Mouse (Mus musculus) liver, embryonic 14.5 days (tissue): Measurements from ENCODE around the gene Dusp15. TPM values are rescaled to one million over a fixed set of nuclear protein-coding genes. Genes with fewer than 3 reads are reported as not detected.
A peak's percentile ranks its signal among the peaks of the same experiment; 100 is the strongest.

Experiments
- ATAC-seq: fragments of 200-750 bp; cut with Nextera tagmentation; 2 replicates; pipeline ENCODE4 v1.8.0; 2017; ENCODE audit warnings: moderate number of reproducible peaks, mild to moderate bottlenecking, moderate library complexity; ENCODE audit not compliant: insufficient read depth
- DNase-seq, 3 experiments: peaks; one replicate each; pipeline ENCODE4 v3.0.0-alpha.2; 2012 to 2013; ENCODE audit warnings: low read depth in 3 of 3, low spot score in 3 of 3
- H3K27ac ChIP-seq: fragments of 300-500 bp; sonication (generic); 2 replicates; pipeline ENCODE4 v1.5.1; 2014; ENCODE audit warnings: moderate library complexity, mild to moderate bottlenecking, control low read depth, inconsistent platforms
- H3K27me3 ChIP-seq: fragments of 300-500 bp; sonication (generic); 2 replicates; pipeline ENCODE4 v1.6.1; 2014; ENCODE audit warnings: mild to moderate bottlenecking, low read length, moderate library complexity; ENCODE audit not compliant: control insufficient read depth, insufficient read depth
- H3K36me3 ChIP-seq: fragments of 300-500 bp; sonication (generic); replicated peaks from 2 replicates; pipeline ENCODE4 v1.6.1; 2014; ENCODE audit warnings: low read depth; ENCODE audit not compliant: control insufficient read depth, insufficient read depth
- H3K4me1 ChIP-seq, 2 experiments: fragments of 200-500 bp in 1 of 2; fragments of 300-500 bp in 1 of 2; sonication (generic) in 1 of 2; replicated peaks; 2 replicates each; pipeline ENCODE4 v1.6.1; 2012 to 2014; ENCODE audit warnings: antibody characterized with exemption in 1 of 2, inconsistent platforms in 1 of 2, low read length in 1 of 2; ENCODE audit not compliant: control insufficient read depth in 2 of 2, insufficient read depth in 2 of 2
- H3K4me2 ChIP-seq: fragments of 300-500 bp; sonication (generic); 2 replicates; pipeline ENCODE4 v1.6.1; 2014; ENCODE audit warnings: low read depth, mild to moderate bottlenecking, control low read depth, moderate library complexity
- H3K4me3 ChIP-seq, 2 experiments: fragments of 200-500 bp in 1 of 2; fragments of 300-500 bp in 1 of 2; sonication (generic) in 1 of 2; 2 replicates each; pipeline ENCODE4 v1.5.1; 2012 to 2014; ENCODE audit warnings: low read depth in 2 of 2, low read length in 2 of 2, mild to moderate bottlenecking in 2 of 2, control low read depth in 1 of 2, inconsistent platforms in 1 of 2, moderate library complexity in 1 of 2; ENCODE audit not compliant: insufficient read depth in 1 of 2
- H3K9ac ChIP-seq: fragments of 300-500 bp; sonication (generic); replicated peaks from 2 replicates; pipeline ENCODE4 v1.6.1; 2014; ENCODE audit warnings: mild to moderate bottlenecking, control low read depth, moderate library complexity
- H3K9me3 ChIP-seq: fragments of 300-500 bp; sonication (generic); 2 replicates; pipeline ENCODE4 v1.6.1; 2016; ENCODE audit warnings: low read length, mixed read lengths; ENCODE audit not compliant: control insufficient read depth
- CTCF ChIP-seq: IDR thresholded peaks from 2 replicates; pipeline ENCODE4 v1.5.1; 2016; ENCODE audit warnings: antibody characterized with exemption, low read depth, control low read depth
- EP300 ChIP-seq: IDR thresholded peaks from 2 replicates; pipeline ENCODE4 v1.6.1; 2016; ENCODE audit warnings: antibody characterized with exemption, low read depth
- WGBS: fragments of 180-500 bp; shearing (Covaris S2); extraction: QIAGEN DNeasy Blood & Tissue Kit; methylation state at CpG from one replicate; pipeline ENCODE4 v1.1.7; 2014; ENCODE audit not compliant: insufficient replicate concordance; 5-methylcytosine and 5-hydroxymethylcytosine counted together
- polyA plus RNA-seq, 2 experiments: library from polyadenylated mRNA; depleted of rRNA in 1 of 2; stranded (reverse) in 1 of 2; unstranded in 1 of 2; fragments of >200 nt; fragmentation: Nextera tagmentation in 1 of 2; extraction: Ambion mirVana in 1 of 2; gene quantifications; 2 replicates each; pipeline versions ENCODE4 v1.2.1 to v1.2.3; 2012 to 2014

The Dusp15 gene
- polyA plus RNA-seq, 2 experiments, result 0.02 TPM; not detected in 1

DNA sequence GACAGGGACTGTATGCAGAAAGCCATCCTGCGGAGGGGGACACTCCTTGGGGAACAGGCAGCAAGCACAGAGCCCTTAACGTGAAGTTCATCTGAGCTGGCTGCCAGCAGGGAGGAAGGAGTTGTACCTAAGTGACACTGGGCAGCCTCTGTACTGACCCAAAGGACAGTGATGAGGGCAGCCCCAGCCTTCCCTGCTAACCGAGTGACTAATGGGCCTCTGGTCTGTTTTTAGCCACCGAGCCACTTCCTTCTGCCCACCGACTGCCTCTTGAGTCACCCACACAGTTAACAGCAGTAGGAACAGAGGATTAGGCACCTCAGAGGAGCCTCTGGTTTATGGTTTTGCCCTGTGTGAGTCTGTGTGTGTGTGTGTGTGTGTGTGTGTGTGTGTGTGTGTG, 24.1 kb downstream of the Dusp15 start:
- Histone ChIP-seq H3K9me3 (no peaks in the 10 kb centered on the region), H3K27ac (no peak overlapping the region), H3K9ac (no peak overlapping the region), H3K4me2 (no peak overlapping the region), H3K4me3 (no peak overlapping the region), H3K36me3 (no peaks in the 10 kb centered on the region), H3K27me3 (no peaks in the 10 kb centered on the region), H3K4me1 (peaks cover 0 to 5% of the 10 kb centered on the region in 2 experiments; a peak in 1 of 4 replicates)
- DNase-seq (no peak), ATAC-seq (no peak)
- 15% methylated on average over 5 of the region's 5 CpGs for WGBS
- TF ChIP-seq EP300 (no peak), CTCF (no peak)

- WGBS, result 31% methylated on average over 9 of the region's 9 CpGs
- no peak for TF ChIP-seq EP300
- no peak for TF ChIP-seq CTCF
- Histone ChIP-seq H3K27ac (no peak overlapping the region), H3K9ac (no peak overlapping the region), H3K9me3 (no peaks in the 10 kb centered on the region), H3K4me3 (no peak overlapping the region), H3K36me3 (no peaks in the 10 kb centered on the region), H3K4me2 (no peak overlapping the region), H3K4me1 (peaks cover 0 to 5% of the 10 kb centered on the region in 2 experiments; a peak in 1 of 4 replicates), H3K27me3 (no peaks in the 10 kb centered on the region)
- ATAC-seq (no peak), DNase-seq (no peak)
Observed at GRCm38 (mm10) chr2:152926896-152927295, 24.6 kb downstream of the Dusp15 start.

DNA sequence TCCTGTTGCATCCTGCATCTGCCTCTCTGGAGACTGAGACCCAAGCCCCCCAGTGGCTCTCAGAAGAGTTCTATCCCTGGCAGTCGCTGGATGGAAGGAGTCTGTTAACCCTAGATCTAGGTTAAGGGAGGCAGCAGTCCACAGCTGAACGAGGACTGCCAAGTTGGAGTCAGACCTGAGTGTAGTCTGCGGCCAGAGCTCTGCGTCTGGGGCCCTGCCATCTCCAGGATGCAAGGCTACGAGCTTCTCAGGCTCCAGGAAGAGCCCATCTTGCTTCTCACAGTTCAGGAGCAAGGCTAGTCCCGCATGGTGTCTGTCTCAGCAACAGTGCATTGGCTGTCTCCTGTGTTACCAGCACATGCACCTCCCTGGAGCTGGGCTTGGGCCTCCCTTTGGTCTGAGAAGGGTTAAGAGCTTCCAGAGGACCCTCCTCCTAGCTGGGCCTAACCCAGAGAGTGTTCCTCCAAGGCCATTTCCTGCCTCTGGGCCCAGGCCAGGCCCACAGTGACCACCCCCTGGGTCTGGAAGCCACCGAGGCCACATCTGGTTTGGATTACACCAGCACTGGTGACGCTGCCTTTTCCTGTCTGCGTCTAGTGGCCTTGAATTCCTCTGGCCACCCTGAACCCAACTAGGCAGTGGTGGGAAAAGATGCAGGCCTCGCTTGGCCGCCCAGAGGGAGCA, 26.2 kb downstream of the Dusp15 start:
- no peaks in the 10 kb centered on the region for H3K27me3 ChIP-seq
- TF ChIP-seq CTCF, result no peak
- TF ChIP-seq EP300, result no peak
- ATAC-seq (peak; percentile 43; the same call in 1 of the 2 replicates), DNase-seq (no peak)
- no peak overlapping the region for H3K4me3 ChIP-seq
- WGBS, result 42% methylated on average over 11 of the region's 11 CpGs
- H3K27ac ChIP-seq, result no peak overlapping the region
- no peak overlapping the region for H3K9ac ChIP-seq
- peaks cover 0 to 5% of the 10 kb centered on the region in 2 experiments; a peak in 1 of 4 replicates for H3K4me1 ChIP-seq
- H3K4me2 ChIP-seq, result no peak overlapping the region
- no peaks in the 10 kb centered on the region for H3K9me3 ChIP-seq
- no peaks in the 10 kb centered on the region for H3K36me3 ChIP-seq

DNA sequence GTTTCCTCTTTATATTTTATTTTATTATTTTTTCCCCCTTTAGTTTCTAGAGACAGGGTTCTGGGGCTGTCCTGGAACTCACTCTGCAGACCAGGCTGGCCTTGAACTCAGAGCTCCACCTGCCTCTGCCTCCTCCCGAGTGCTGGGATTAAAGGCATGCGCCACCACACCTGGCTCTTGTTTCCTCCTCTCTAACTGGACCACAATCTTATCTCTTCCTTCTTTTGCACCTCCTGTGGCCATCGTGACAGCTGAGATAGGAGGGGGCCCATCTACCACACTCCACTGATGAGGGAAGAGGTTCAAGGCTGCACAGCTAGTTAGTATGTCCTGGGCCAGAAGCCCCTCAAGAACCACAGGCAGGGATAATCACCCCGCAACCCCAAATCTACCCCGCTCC, 27.0 kb downstream of the Dusp15 start:
- Histone ChIP-seq H3K27me3 (no peaks in the 10 kb centered on the region), H3K4me3 (no peak overlapping the region), H3K4me1 (peaks cover 0 to 5% of the 10 kb centered on the region in 2 experiments; a peak in 1 of 4 replicates), H3K9ac (no peak overlapping the region), H3K4me2 (no peak overlapping the region), H3K36me3 (no peaks in the 10 kb centered on the region), H3K9me3 (no peaks in the 10 kb centered on the region), H3K27ac (no peak overlapping the region)
- 29% methylated on average over 5 of the region's 5 CpGs for WGBS
- TF ChIP-seq EP300, result no peak
- TF ChIP-seq CTCF, result no peak
- ATAC-seq (no peak), DNase-seq (no peak)

GRCm38 (mm10) chr2:152924128-152924527, 27.4 kb downstream of the Dusp15 start:
- DNase-seq (no peak), ATAC-seq (no peak)
- H3K9ac ChIP-seq, result no peak overlapping the region

More at GRCm38 (mm10) chr2:152924128-152924527, 27.4 kb downstream of the Dusp15 start:
- Histone ChIP-seq H3K4me1 (peaks cover 0 to 5% of the 10 kb centered on the region in 2 experiments; a peak in 1 of 4 replicates), H3K4me2 (no peak overlapping the region), H3K4me3 (no peak overlapping the region), H3K27ac (no peak overlapping the region), H3K36me3 (no peaks in the 10 kb centered on the region), H3K9me3 (no peaks in the 10 kb centered on the region), H3K27me3 (no peaks in the 10 kb centered on the region)
- 46% methylated on average over 8 of the region's 8 CpGs for WGBS
- TF ChIP-seq CTCF, result no peak
- no peak for TF ChIP-seq EP300
